Mouse (Mus musculus): ENCODE data around the gene Mettl4. TPM values are rescaled to one million over a fixed set of nuclear protein-coding genes. Genes with fewer than 3 reads are reported as not detected.

The Mettl4 gene
- polyA plus RNA-seq (2015; fragmentation: Nextera tagmentation; extraction: Ambion mirVana), result 6.5 TPM in 2 replicates

DNA sequence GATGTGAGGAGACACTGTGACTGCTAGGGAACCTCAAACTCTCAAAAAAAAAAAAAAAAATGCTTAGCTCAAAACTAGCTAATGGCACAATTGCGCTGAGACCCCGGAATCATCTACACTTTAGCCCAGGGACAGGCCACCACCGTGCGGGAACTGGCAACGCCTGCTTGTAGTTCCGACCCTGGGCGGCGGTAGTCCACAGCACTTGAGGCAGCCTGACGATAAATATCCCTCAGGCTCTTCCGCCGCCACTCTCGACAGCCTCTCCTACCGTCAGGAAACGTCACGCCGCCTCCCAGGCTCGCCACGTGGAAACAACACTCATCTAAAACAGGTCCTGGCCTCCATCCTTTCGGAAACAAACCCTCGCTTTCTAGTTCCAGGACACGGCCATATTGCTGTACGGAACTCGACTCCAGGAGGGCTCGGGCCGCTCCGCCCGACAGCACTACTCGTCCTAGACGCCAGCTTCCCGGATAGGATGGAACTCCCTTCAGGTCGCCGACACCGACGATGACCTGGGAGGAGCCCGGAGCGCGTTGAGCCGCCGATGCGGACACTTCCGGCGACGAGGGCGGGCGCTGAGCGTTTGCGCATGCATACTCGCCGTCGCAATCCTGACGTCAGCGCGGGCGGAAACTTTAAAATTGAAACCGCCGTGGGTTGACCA lies at the start of gene Mettl4:
TSS of gene Mettl4 (minus strand) at position 554 of the 670 bp plus-strand sequence.
- Histone ChIP-seq H3K4me2 (replicated peaks; ENCODE audit: low read depth) (peak within 1 kb of the TSS; percentile 74), H3K36me3 (ENCODE audit: control insufficient read depth, insufficient read depth) (no peaks in the 10 kb centered on the region), H3K27me3 (replicated peaks; ENCODE audit: control insufficient read depth, insufficient read depth, low read length) (no peaks in the 10 kb centered on the region), H3K9ac (ENCODE audit: low read depth, low read length) (peak within 1 kb of the TSS; percentile 78), H3K27ac (ENCODE audit: low read depth, low read length) (peak within 1 kb of the TSS; percentile 94), H3K4me1 (replicated peaks; ENCODE audit: control insufficient read depth, insufficient read depth, low read length) (no peaks in the 10 kb centered on the region), H3K4me3 (ENCODE audit: low read depth, low read length) (peak within 1 kb of the TSS; percentile 68), H3K9me3 (ENCODE audit: control insufficient read depth) (no peaks in the 10 kb centered on the region)
- peak; percentile 42 for TF ChIP-seq CTCF (IDR thresholded peaks at IDR 0.05; ENCODE audit: low read depth)
- WGBS, result under 1% methylated on average over 56 of the region's 56 CpGs
- ATAC-seq, result peak; percentile 100

DNA sequence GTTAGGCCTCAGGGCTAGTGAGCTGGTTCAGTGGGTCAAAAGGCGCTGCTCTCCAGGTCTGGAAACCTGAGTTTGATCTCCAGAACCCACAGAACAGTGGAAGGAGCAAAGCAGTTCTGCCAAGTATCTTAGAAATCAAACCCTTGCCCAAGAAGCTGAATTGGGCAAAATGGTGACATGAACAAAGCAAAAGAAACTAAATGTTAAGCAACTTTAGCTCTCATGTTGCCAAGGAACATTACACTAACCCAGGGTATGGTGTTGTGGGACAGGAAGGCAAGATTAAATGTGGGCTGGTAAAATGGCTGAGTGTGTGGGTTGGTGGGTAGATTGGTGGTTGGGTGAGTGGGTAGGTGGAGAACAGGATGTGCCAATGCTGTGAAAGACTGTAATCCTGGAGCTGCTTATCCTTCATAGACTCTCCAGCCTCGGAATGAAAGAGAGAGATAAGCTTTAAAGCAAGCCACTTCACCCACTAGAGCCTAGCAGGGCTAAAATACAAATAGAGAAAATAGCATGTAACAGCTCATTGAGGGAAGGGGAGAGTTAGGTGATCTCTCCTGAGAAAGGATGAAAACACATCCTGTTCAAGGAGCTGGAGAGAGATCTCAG lies 29.2 kb upstream of the Mettl4 start:
- 71% methylated on average over 2 of the region's 2 CpGs for WGBS
- no peak overlapping the region for H3K9ac ChIP-seq (ENCODE audit: low read depth, low read length)
- H3K4me3 ChIP-seq (ENCODE audit: low read depth, low read length), result no peak overlapping the region
- H3K27me3 ChIP-seq (replicated peaks; ENCODE audit: control insufficient read depth, insufficient read depth, low read length), result no peaks in the 10 kb centered on the region
- no peak for ATAC-seq
- H3K4me2 ChIP-seq (replicated peaks; ENCODE audit: low read depth), result no peak overlapping the region
- no peak for TF ChIP-seq CTCF (IDR thresholded peaks at IDR 0.05; ENCODE audit: low read depth)
- no peak overlapping the region for H3K27ac ChIP-seq (ENCODE audit: low read depth, low read length)
- no peaks in the 10 kb centered on the region for H3K4me1 ChIP-seq (replicated peaks; ENCODE audit: control insufficient read depth, insufficient read depth, low read length)
- no peaks in the 10 kb centered on the region for H3K9me3 ChIP-seq (ENCODE audit: control insufficient read depth)
- H3K36me3 ChIP-seq (ENCODE audit: control insufficient read depth, insufficient read depth), result peaks cover 8% of the 10 kb centered on the region; the same call in 1 of the 2 replicates

DNA sequence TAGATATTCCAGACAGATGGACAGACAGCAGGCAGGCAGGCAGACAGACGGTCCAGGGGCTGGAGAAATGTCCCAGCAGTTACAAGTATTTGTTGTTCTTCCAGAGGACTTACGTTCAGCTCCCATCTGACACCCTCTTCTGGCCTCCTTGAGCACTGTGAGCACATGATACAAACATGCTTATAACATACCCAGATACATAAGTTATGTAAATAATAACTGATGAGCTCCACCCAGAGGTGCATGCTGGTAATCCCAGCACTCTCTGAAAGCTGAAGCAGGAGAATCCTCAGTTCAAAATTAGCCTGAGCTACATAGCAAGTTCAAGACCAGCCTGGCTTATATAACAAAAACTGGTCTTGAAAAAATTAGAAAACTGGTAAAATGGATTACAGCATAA lies 18.7 kb upstream of the Mettl4 start:
- WGBS, result 85% methylated on average over 2 of the region's 2 CpGs
- no peak for ATAC-seq
- peaks cover 15% of the 10 kb centered on the region for H3K36me3 ChIP-seq (ENCODE audit: control insufficient read depth, insufficient read depth)

DNA sequence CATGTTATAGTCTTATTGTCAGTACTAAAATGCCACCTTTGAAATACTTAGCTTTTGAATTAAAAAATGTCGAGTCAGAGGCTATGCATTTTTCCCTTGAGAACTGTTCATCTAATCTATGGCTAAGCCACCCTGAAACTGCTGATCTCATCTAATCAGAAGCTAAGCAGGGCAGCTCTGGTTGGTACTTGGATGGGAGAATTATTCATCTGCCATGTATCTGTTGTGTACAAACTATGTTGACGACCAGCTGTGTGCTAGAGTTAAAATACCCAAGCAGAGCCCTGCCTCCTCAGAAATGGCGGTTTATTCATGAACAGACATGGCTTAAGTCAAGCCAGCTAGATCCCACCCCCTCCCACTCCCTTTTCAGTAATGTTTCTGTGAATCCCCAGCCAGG lies 14.9 kb upstream of the Mettl4 start:
- 85% methylated on average over 3 of the region's 3 CpGs for WGBS

More for the DNA sequence above, 18.7 kb upstream of the Mettl4 start:
- H3K9ac ChIP-seq (ENCODE audit: low read depth, low read length), result no peak overlapping the region
- H3K9me3 ChIP-seq (ENCODE audit: control insufficient read depth), result no peaks in the 10 kb centered on the region
- H3K27ac ChIP-seq (ENCODE audit: low read depth, low read length), result no peak overlapping the region
- H3K27me3 ChIP-seq (replicated peaks; ENCODE audit: control insufficient read depth, insufficient read depth, low read length), result no peaks in the 10 kb centered on the region
- no peaks in the 10 kb centered on the region for H3K4me1 ChIP-seq (replicated peaks; ENCODE audit: control insufficient read depth, insufficient read depth, low read length)
- no peak for TF ChIP-seq CTCF (IDR thresholded peaks at IDR 0.05; ENCODE audit: low read depth)
- no peak overlapping the region for H3K4me2 ChIP-seq (replicated peaks; ENCODE audit: low read depth)
- H3K4me3 ChIP-seq (ENCODE audit: low read depth, low read length), result no peak overlapping the region

DNA sequence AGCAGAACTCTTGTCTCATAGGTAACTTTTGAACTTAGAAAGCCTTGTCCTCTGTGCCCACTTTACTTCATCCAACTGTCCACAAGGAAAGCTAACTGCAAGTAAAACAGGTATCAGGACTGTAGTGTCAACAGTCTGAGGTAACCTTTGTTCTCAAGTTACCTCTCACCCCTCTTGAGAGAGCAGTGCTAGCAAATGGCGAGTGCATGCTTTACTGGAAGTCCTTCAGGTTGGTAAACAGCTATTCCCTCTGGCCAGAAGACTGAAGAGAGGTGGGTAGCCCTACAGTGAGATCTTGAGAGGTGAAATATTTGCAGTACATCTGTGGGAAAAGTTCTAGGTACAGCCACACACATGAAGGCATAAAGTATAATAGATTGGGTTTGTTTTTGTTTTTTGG lies 14.2 kb upstream of the Mettl4 start:
- no peak overlapping the region for H3K4me2 ChIP-seq (replicated peaks; ENCODE audit: low read depth)
- H3K27ac ChIP-seq (ENCODE audit: low read depth, low read length), result no peak overlapping the region
- no peaks in the 10 kb centered on the region for H3K4me1 ChIP-seq (replicated peaks; ENCODE audit: control insufficient read depth, insufficient read depth, low read length)
- H3K36me3 ChIP-seq (ENCODE audit: control insufficient read depth, insufficient read depth), result 0 out of 2 replicates have a peak, but pooled peaks cover 7% of the 10 kb centered on the region
- H3K9me3 ChIP-seq (ENCODE audit: control insufficient read depth), result no peaks in the 10 kb centered on the region
- ATAC-seq, result no peak
- no peak overlapping the region for H3K4me3 ChIP-seq (ENCODE audit: low read depth, low read length)
- no peak overlapping the region for H3K9ac ChIP-seq (ENCODE audit: low read depth, low read length)
- H3K27me3 ChIP-seq (replicated peaks; ENCODE audit: control insufficient read depth, insufficient read depth, low read length), result no peaks in the 10 kb centered on the region
- 88% methylated on average over 1 of the region's 1 CpGs for WGBS
- no peak for TF ChIP-seq CTCF (IDR thresholded peaks at IDR 0.05; ENCODE audit: low read depth)

More for the DNA sequence above, 14.9 kb upstream of the Mettl4 start:
- Histone ChIP-seq H3K4me3 (ENCODE audit: low read depth, low read length) (no peak overlapping the region), H3K4me2 (replicated peaks; ENCODE audit: low read depth) (no peak overlapping the region), H3K27me3 (replicated peaks; ENCODE audit: control insufficient read depth, insufficient read depth, low read length) (no peaks in the 10 kb centered on the region), H3K4me1 (replicated peaks; ENCODE audit: control insufficient read depth, insufficient read depth, low read length) (no peaks in the 10 kb centered on the region), H3K36me3 (ENCODE audit: control insufficient read depth, insufficient read depth) (0 out of 2 replicates have a peak, but pooled peaks cover 8% of the 10 kb centered on the region), H3K9me3 (ENCODE audit: control insufficient read depth) (no peaks in the 10 kb centered on the region), H3K27ac (ENCODE audit: low read depth, low read length) (no peak overlapping the region), H3K9ac (ENCODE audit: low read depth, low read length) (no peak overlapping the region)
- ATAC-seq, result no peak
- no peak for TF ChIP-seq CTCF (IDR thresholded peaks at IDR 0.05; ENCODE audit: low read depth)

DNA sequence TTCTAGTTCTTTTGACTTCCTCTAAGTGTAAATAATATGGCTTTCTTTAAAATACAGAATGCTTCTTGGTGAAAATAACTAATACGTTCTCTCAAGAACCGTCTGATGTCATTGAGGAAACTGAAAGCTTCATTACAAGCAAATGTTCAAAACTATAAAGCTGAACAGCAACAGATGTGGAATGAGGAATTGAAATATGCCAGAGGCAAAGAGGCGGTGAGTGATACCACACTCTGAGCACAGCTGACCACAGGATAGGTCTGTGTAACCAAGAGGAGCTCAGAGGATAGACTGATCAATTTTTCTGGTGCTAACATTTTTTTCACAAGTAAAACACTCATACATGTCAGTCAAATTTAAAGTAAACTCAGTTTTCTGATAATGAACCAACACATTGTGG lies 12.6 kb upstream of the Mettl4 start:
- ATAC-seq, result no peak

More for the DNA sequence above, 12.6 kb upstream of the Mettl4 start:
- no peak overlapping the region for H3K27ac ChIP-seq (ENCODE audit: low read depth, low read length)
- 0 out of 2 replicates have a peak, but pooled peaks cover 7% of the 10 kb centered on the region for H3K36me3 ChIP-seq (ENCODE audit: control insufficient read depth, insufficient read depth)
- H3K9ac ChIP-seq (ENCODE audit: low read depth, low read length), result no peak overlapping the region
- H3K9me3 ChIP-seq (ENCODE audit: control insufficient read depth), result no peaks in the 10 kb centered on the region
- 93% methylated on average over 3 of the region's 3 CpGs for WGBS
- H3K4me1 ChIP-seq (replicated peaks; ENCODE audit: control insufficient read depth, insufficient read depth, low read length), result no peaks in the 10 kb centered on the region
- H3K4me2 ChIP-seq (replicated peaks; ENCODE audit: low read depth), result no peak overlapping the region
- H3K27me3 ChIP-seq (replicated peaks; ENCODE audit: control insufficient read depth, insufficient read depth, low read length), result no peaks in the 10 kb centered on the region
- no peak overlapping the region for H3K4me3 ChIP-seq (ENCODE audit: low read depth, low read length)
- TF ChIP-seq CTCF (IDR thresholded peaks at IDR 0.05; ENCODE audit: low read depth), result no peak

Data from intestine, postnatal 0 days (tissue).